Mouse (Mus musculus) MEL (cell line): ENCODE results near the gene Tshz2. TPM values are rescaled to one million over a fixed set of nuclear protein-coding genes. Genes with fewer than 3 reads are reported as not detected.

Experiments used
- DNase-seq: peaks from one replicate; pipeline ENCODE4 v3.0.0; 2011; ENCODE audit warnings: low read depth, low spot score
- H3K27ac ChIP-seq: 2 replicates; pipeline ENCODE4 v1.5.1; 2012; ENCODE audit warnings: low read depth, mild to moderate bottlenecking, control low read depth, low read length, moderate library complexity; ENCODE audit not compliant: control insufficient read depth
- H3K27me3 ChIP-seq, 2 experiments: fragments of 150-350 bp in 1 of 2; sonication (generic) in 1 of 2; 2 replicates each; pipeline ENCODE4 v1.6.1; 2012; ENCODE audit warnings: low read length in 2 of 2, mild to moderate bottlenecking in 2 of 2, improper control_type of control experiment in 1 of 2, moderate library complexity in 1 of 2; ENCODE audit not compliant: insufficient read depth in 2 of 2, control insufficient read depth in 1 of 2
- H3K36me3 ChIP-seq, 2 experiments: 2 replicates each; pipeline ENCODE4 v1.6.1; 2012 to 2014; ENCODE audit warnings: low read length in 2 of 2, improper control_type of control experiment in 1 of 2, inconsistent platforms in 1 of 2, mild to moderate bottlenecking in 1 of 2; ENCODE audit not compliant: insufficient read depth in 2 of 2, control insufficient read depth in 1 of 2
- H3K4me1 ChIP-seq, 2 experiments: fragments of 150-350 bp in 1 of 2; sonication (generic) in 1 of 2; 2 replicates each; pipeline ENCODE4 v1.6.1; 2012; ENCODE audit warnings: low read length in 2 of 2, improper control_type of control experiment in 1 of 2, mild to moderate bottlenecking in 1 of 2; ENCODE audit not compliant: insufficient read depth in 2 of 2, control insufficient read depth in 1 of 2
- H3K4me3 ChIP-seq, 2 experiments: fragments of 150-350 bp in 1 of 2; sonication (generic) in 1 of 2; 2 replicates each; pipeline ENCODE4 v1.5.1; 2012; ENCODE audit warnings: low read depth in 2 of 2, low read length in 2 of 2, mild to moderate bottlenecking in 2 of 2, moderate library complexity in 2 of 2, control low read depth in 1 of 2, improper control_type of control experiment in 1 of 2; ENCODE audit not compliant: control insufficient read depth in 1 of 2, insufficient read depth in 1 of 2
- H3K79me2 ChIP-seq: 2 replicates; pipeline ENCODE4 v1.6.1; 2012; ENCODE audit warnings: mild to moderate bottlenecking, low read length, moderate library complexity; ENCODE audit not compliant: control insufficient read depth, poor library complexity, insufficient read depth
- H3K9ac ChIP-seq: 2 replicates; pipeline ENCODE4 v1.6.1; 2012; ENCODE audit warnings: low read depth, mild to moderate bottlenecking, control low read depth, low read length, moderate library complexity; ENCODE audit not compliant: control insufficient read depth, poor library complexity, severe bottlenecking
- H3K9me3 ChIP-seq: fragments of 150-350 bp; sonication (generic); replicated peaks from 2 replicates; pipeline ENCODE4 v1.6.1; 2012; ENCODE audit warnings: mild to moderate bottlenecking, low read length, improper control_type of control experiment, moderate library complexity; ENCODE audit not compliant: insufficient read depth
- BHLHE40 ChIP-seq: IDR thresholded peaks from 2 replicates; pipeline ENCODE4 v1.6.1; 2012; ENCODE audit warnings: low read depth, mild to moderate bottlenecking, inconsistent platforms, low read length, improper control_type of control experiment, borderline replicate concordance
- CHD1 ChIP-seq: IDR thresholded peaks from 2 replicates; pipeline ENCODE4 v1.6.1; 2012; ENCODE audit warnings: low read depth, mild to moderate bottlenecking, inconsistent platforms, low read length, improper control_type of control experiment
- CHD2 ChIP-seq: IDR thresholded peaks from 2 replicates; pipeline ENCODE4 v1.6.1; 2011; ENCODE audit warnings: low read length, improper control_type of control experiment
- CTCF ChIP-seq, 3 experiments: IDR thresholded peaks in 2 of 3; conservative IDR thresholded peaks in 1 of 3; 2 replicates each; pipeline ENCODE4 v1.5.1; 2011 to 2012; ENCODE audit warnings: low read length in 3 of 3, low read depth in 2 of 3, mild to moderate bottlenecking in 2 of 3, improper control_type of control experiment in 1 of 3, inconsistent platforms in 1 of 3, mixed read lengths in 1 of 3, moderate library complexity in 1 of 3; ENCODE audit not compliant: control insufficient read depth in 1 of 3, insufficient read depth in 1 of 3, poor library complexity in 1 of 3, severe bottlenecking in 1 of 3
- ELF1 ChIP-seq: IDR thresholded peaks from 2 replicates; pipeline ENCODE4 v1.6.1; 2014; ENCODE audit warnings: low read depth, mild to moderate bottlenecking, inconsistent platforms, low read length, improper control_type of control experiment, moderate library complexity
- EP300 ChIP-seq, 2 experiments: IDR thresholded peaks; 2 replicates each; pipeline ENCODE4 v1.6.1; 2011; ENCODE audit warnings: improper control_type of control experiment in 2 of 2, low read length in 2 of 2, low read depth in 1 of 2, mild to moderate bottlenecking in 1 of 2
- ETS1 ChIP-seq: IDR thresholded peaks from 2 replicates; pipeline ENCODE4 v1.6.1; 2012; ENCODE audit warnings: low read depth, mild to moderate bottlenecking, inconsistent platforms, low read length, improper control_type of control experiment, moderate library complexity
- GATA1 ChIP-seq: IDR thresholded peaks from 2 replicates; pipeline ENCODE4 v1.6.1; 2011; ENCODE audit warnings: low read depth, low read length, improper control_type of control experiment
- HCFC1 ChIP-seq: IDR thresholded peaks from 2 replicates; pipeline ENCODE4 v1.6.1; 2012; ENCODE audit warnings: low read depth, mild to moderate bottlenecking, inconsistent platforms, low read length, improper control_type of control experiment, moderate library complexity
- JUND ChIP-seq: IDR thresholded peaks from 2 replicates; pipeline ENCODE4 v1.6.1; 2011; ENCODE audit warnings: low read depth, mild to moderate bottlenecking, improper control_type of control experiment, low read length
- KAT2A ChIP-seq: conservative IDR thresholded peaks from 2 replicates; pipeline ENCODE4 v1.6.1; 2012; ENCODE audit warnings: low read depth, low read length, improper control_type of control experiment, inconsistent platforms
- MAX ChIP-seq: IDR thresholded peaks from 2 replicates; pipeline ENCODE4 v1.6.1; 2011; ENCODE audit warnings: low read length, improper control_type of control experiment
- MEF2A ChIP-seq: IDR thresholded peaks from 2 replicates; pipeline ENCODE4 v1.6.1; 2014; ENCODE audit warnings: low read depth, mild to moderate bottlenecking, inconsistent platforms, low read length, improper control_type of control experiment; ENCODE audit not compliant: poor library complexity, insufficient replicate concordance, severe bottlenecking; ENCODE audit errors: extremely low read depth
- MYC ChIP-seq: IDR thresholded peaks from 2 replicates; pipeline ENCODE4 v1.6.1; 2011; ENCODE audit warnings: low read depth, mild to moderate bottlenecking, low read length, improper control_type of control experiment, moderate library complexity
- NELFE ChIP-seq: IDR thresholded peaks from 2 replicates; pipeline ENCODE4 v1.6.1; 2011; ENCODE audit warnings: low read depth, low read length, improper control_type of control experiment
- POLR2A ChIP-seq, 2 experiments: IDR thresholded peaks; 2 replicates each; pipeline ENCODE4 v1.6.1; 2011 to 2012; ENCODE audit warnings: low read length in 2 of 2, mild to moderate bottlenecking in 2 of 2, control low read depth in 1 of 2, improper control_type of control experiment in 1 of 2, low read depth in 1 of 2, moderate library complexity in 1 of 2; ENCODE audit not compliant: control insufficient read depth in 1 of 2, insufficient read depth in 1 of 2, poor library complexity in 1 of 2
- SIN3A ChIP-seq: IDR thresholded peaks from 2 replicates; pipeline ENCODE4 v1.6.1; 2012; ENCODE audit warnings: low read length, improper control_type of control experiment, inconsistent platforms
- SMC3 ChIP-seq: IDR thresholded peaks from 2 replicates; pipeline ENCODE4 v1.6.1; 2011; ENCODE audit warnings: low read depth, low read length, improper control_type of control experiment
- TAL1 ChIP-seq: IDR thresholded peaks from 2 replicates; pipeline ENCODE4 v1.6.1; 2012; ENCODE audit warnings: mild to moderate bottlenecking, inconsistent platforms, low read length, moderate library complexity, mixed read lengths
- TBP ChIP-seq: IDR thresholded peaks from 2 replicates; pipeline ENCODE4 v1.8.0; 2011; ENCODE audit warnings: low read depth, low read length, improper control_type of control experiment
- TCF12 ChIP-seq: IDR thresholded peaks from 2 replicates; pipeline ENCODE4 v1.6.1; 2014; ENCODE audit warnings: low read depth, mild to moderate bottlenecking, inconsistent platforms, low read length, improper control_type of control experiment, moderate library complexity
- USF1 ChIP-seq: IDR thresholded peaks from 2 replicates; pipeline ENCODE4 v1.6.1; 2014; ENCODE audit warnings: low read depth, mild to moderate bottlenecking, inconsistent platforms, low read length, improper control_type of control experiment, moderate library complexity
- ZC3H11A ChIP-seq: IDR thresholded peaks from 2 replicates; pipeline ENCODE4 v1.6.1; 2012; ENCODE audit warnings: low read depth, mild to moderate bottlenecking, inconsistent platforms, low read length, improper control_type of control experiment
- ZKSCAN1 ChIP-seq: IDR thresholded peaks from 2 replicates; pipeline ENCODE4 v1.6.1; 2012; ENCODE audit warnings: low read depth, mild to moderate bottlenecking, inconsistent platforms, low read length, improper control_type of control experiment, moderate library complexity
- ZNF384 ChIP-seq: IDR thresholded peaks from 2 replicates; pipeline ENCODE4 v1.6.1; 2012; ENCODE audit warnings: low read depth, mild to moderate bottlenecking, inconsistent platforms, low read length, improper control_type of control experiment
- polyA plus RNA-seq, 2 experiments: library from polyadenylated mRNA; stranded (reverse) in 1 of 2; unstranded in 1 of 2; fragments of >175 nt in 1 of 2; fragments of >200 nt in 1 of 2; gene quantifications; 2 replicates each; pipeline versions ENCODE4 v1.2.1 to v1.2.4; 2012; ENCODE audit warnings: low replicate concordance in 2 of 2, low read depth in 1 of 2; ENCODE audit not compliant: insufficient read length in 2 of 2, insufficient read depth in 1 of 2, missing spikeins in 1 of 2
- total RNA-seq: library from RNA; depleted of rRNA; stranded (reverse); fragments of 300-350 nt; gene quantifications from 2 replicates; pipeline ENCODE4 v1.2.3, GENCODE M21; 2012

Tshz2 gene
- total and polyA plus RNA-seq, 3 experiments, result not detected

- TF ChIP-seq ETS1 (no peak), NELFE (no peak), BHLHE40 (no peak), TAL1 (no peak), SMC3 (no peak), CHD1 (no peak), TCF12 (no peak), POLR2A (IDR thresholded peaks at IDR 0.05; ENCODE audit: control insufficient read depth in 1 of 2, insufficient read depth in 1 of 2, low read depth in 1 of 2, low read length in 2 of 2, poor library complexity in 1 of 2) (no peak), ELF1 (no peak), CTCF (IDR thresholded peaks at IDR 0.05 in 2 of 3, conservative IDR thresholded peaks at IDR 0.05 in 1 of 3; ENCODE audit: control insufficient read depth in 1 of 3, insufficient read depth in 1 of 3, low read depth in 2 of 3, low read length in 3 of 3, poor library complexity in 1 of 3, severe bottlenecking in 1 of 3) (no peak), GATA1 (no peak), MEF2A (no peak), CHD2 (no peak), HCFC1 (no peak), MYC (no peak)
- H3K9me3 ChIP-seq, result no peaks in the 10 kb centered on the region
- no peak overlapping the region for H3K9ac ChIP-seq
- no peak for DNase-seq
- no peaks in the 10 kb centered on the region for H3K79me2 ChIP-seq
- H3K36me3 ChIP-seq, result no peaks in the 10 kb centered on the region
- H3K4me1 ChIP-seq, result no peaks in the 10 kb centered on the region
- no peak overlapping the region for H3K4me3 ChIP-seq
- H3K27me3 ChIP-seq, result no peaks in the 10 kb centered on the region
- no peak overlapping the region for H3K27ac ChIP-seq
Measured at GRCm38 (mm10) chr2:170062378-170062777, 429.6 kb downstream of the Tshz2 start.

- H3K36me3 ChIP-seq, result no peaks in the 10 kb centered on the region
- no peak overlapping the region for H3K9ac ChIP-seq
- H3K4me1 ChIP-seq, result no peaks in the 10 kb centered on the region
- H3K27me3 ChIP-seq, result no peaks in the 10 kb centered on the region; a peak in 1 of 4 replicates
- no peak for DNase-seq
- no peak overlapping the region for H3K4me3 ChIP-seq
- TF ChIP-seq TBP (no peak), ZKSCAN1 (no peak), KAT2A (no peak), JUND (no peak), USF1 (no peak), MAX (no peak), ELF1 (no peak), CHD2 (no peak), ZNF384 (no peak), EP300 (IDR thresholded peaks at IDR 0.05; ENCODE audit: low read depth in 1 of 2, low read length in 2 of 2) (no peak), ZC3H11A (no peak), SIN3A (no peak), CHD1 (no peak)
- no peak overlapping the region for H3K27ac ChIP-seq
- no peaks in the 10 kb centered on the region for H3K79me2 ChIP-seq
- H3K9me3 ChIP-seq, result no peaks in the 10 kb centered on the region
Measured at GRCm38 (mm10) chr2:170069976-170070375, 437.2 kb downstream of the Tshz2 start.
